Mouse (Mus musculus): ENCODE results near the gene Clec4g.

Gene Clec4g

GRCm38 (mm10) chr8:3679656-3680055, 40.8 kb downstream of the Clec4g start:
- intact Hi-C loops (cut with DNase I): loop anchor here (10.0 kb wide), 1 partner anchor 515 kb away; no protein-coding TSS in a partner anchor

- intact Hi-C loops (cut with DNase I): loop anchor here (10.0 kb wide), 1 partner anchor 514 kb away; no protein-coding TSS in a partner anchor
Observed at GRCm38 (mm10) chr8:3679236-3679635, 41.2 kb downstream of the Clec4g start.

- intact Hi-C loops (cut with DNase I): loop anchor here (10.0 kb wide), 1 partner anchor 514 kb away; no protein-coding TSS in a partner anchor
Observed at GRCm38 (mm10) chr8:3678831-3679230, 41.6 kb downstream of the Clec4g start.

- intact Hi-C loops (cut with DNase I): loop anchor here (10.0 kb wide), 1 partner anchor 512 kb away; no protein-coding TSS in a partner anchor
Observed at GRCm38 (mm10) chr8:3676993-3677579, 43.4 kb downstream of the Clec4g start.

- intact Hi-C loops (cut with DNase I): loop anchor here (10.0 kb wide), 1 partner anchor 512 kb away; no protein-coding TSS in a partner anchor
Observed at GRCm38 (mm10) chr8:3676131-3676992, 44.1 kb downstream of the Clec4g start, which contains the start of gene Trappc5. Gene Trappc5, plus strand, starts transcription at chr8:3676299.

GRCm38 (mm10) chr8:3674671-3675070, 45.8 kb downstream of the Clec4g start:
- intact Hi-C loops (cut with DNase I): loop anchor here (5.0 to 10.0 kb wide), 2 partner anchors 47 to 510 kb away; partner anchors contain the start of gene Pcp2

GRCm38 (mm10) chr8:3671980-3672491, 48.4 kb downstream of the Clec4g start, which contains the start of gene Fcor:
Gene Fcor, minus strand, starts transcription at chr8:3672362.
- intact Hi-C loops (cut with DNase I): loop anchor here (1.0 to 10.0 kb wide), 3 partner anchors 45 to 507 kb away; partner anchors contain the start of gene Pcp2

- intact Hi-C loops (cut with DNase I): loop anchor here (5.0 to 10.0 kb wide), 2 partner anchors 43 to 506 kb away; partner anchors contain the start of gene Pcp2
Observed at GRCm38 (mm10) chr8:3670388-3670787, 50.1 kb downstream of the Clec4g start.

GRCm38 (mm10) chr8:3665507-3665906, 54.9 kb downstream of the Clec4g start, which contains the start of gene Mcemp1:
Gene Mcemp1, plus strand, starts transcription at chr8:3665754.
- intact Hi-C loops (cut with DNase I): no loop called here

GRCm38 (mm10) chr8:3664405-3664804, 56.0 kb downstream of the Clec4g start:
- intact Hi-C loops (cut with DNase I): no loop called here

GRCm38 (mm10) chr8:3660889-3661288, 59.6 kb downstream of the Clec4g start:
- intact Hi-C loops (cut with DNase I): no loop called here

Measured in adrenal gland (tissue).